17 mouse cellular contexts compared by ENCODE assay signal in genomic region chr2:55206891-55207290, GRCm38 (mm10).
"Had no signal": no experiment of that assay in that cellular context is flagged by ENCODE, and none has a peak within 500 bp of the region (broad histone marks: within the 10 kb centered on the region; RNA-seq: fewer than 3 reads in every experiment).

No protein-coding gene starts in this region.

- H3K27ac ChIP-seq: neural tube, embryonic 12.5 days; neural tube, embryonic 13.5 days; neural tube, embryonic 15.5 days; stomach, embryonic 15.5 days; stomach, postnatal 0 days had no signal

- H3K4me1 ChIP-seq: neural tube, embryonic 12.5 days; neural tube, embryonic 13.5 days; neural tube, embryonic 15.5 days; stomach, embryonic 15.5 days had no signal

- H3K27me3 ChIP-seq: neural tube, embryonic 12.5 days; neural tube, embryonic 13.5 days; neural tube, embryonic 15.5 days; stomach, embryonic 15.5 days had no signal

- H3K4me2 ChIP-seq: neural tube, embryonic 12.5 days; neural tube, embryonic 13.5 days; neural tube, embryonic 15.5 days; stomach, embryonic 15.5 days had no signal

- H3K9me3 ChIP-seq: neural tube, embryonic 12.5 days; neural tube, embryonic 13.5 days; neural tube, embryonic 15.5 days; stomach, embryonic 15.5 days had no signal

- H3K36me3 ChIP-seq: neural tube, embryonic 12.5 days; neural tube, embryonic 13.5 days; neural tube, embryonic 15.5 days; stomach, embryonic 15.5 days had no signal

- H3K4me3 ChIP-seq: neural tube, embryonic 12.5 days; neural tube, embryonic 13.5 days; neural tube, embryonic 15.5 days; stomach, embryonic 15.5 days had no signal

- DNase-seq: retina, postnatal 1 day; right cerebral cortex, adult 18-20 months; right cerebral cortex, postnatal 14 days; right cerebral cortex, postnatal 25 days; right cerebral cortex, postnatal 4 days; spleen, adult 18-20 months; thymus, adult 18-20 months; thymus, adult 2 months; thymus, postnatal 14 days; thymus, postnatal 25 days; thymus, postnatal 36 days; thymus, postnatal 4 days had no signal

- H3K9ac ChIP-seq: neural tube, embryonic 12.5 days; neural tube, embryonic 13.5 days; neural tube, embryonic 15.5 days; stomach, embryonic 15.5 days had no signal
